Mouse (Mus musculus) urinary bladder, postnatal 4 days (tissue): Measurements from ENCODE around the gene Nptxr.

ENCODE experiments used
- DNase-seq, 2 experiments: peaks; one replicate each; pipeline ENCODE4 v3.0.0; 2021 to 2022; ENCODE audit warnings: low spot score in 2 of 2

Gene Nptxr

DNA sequence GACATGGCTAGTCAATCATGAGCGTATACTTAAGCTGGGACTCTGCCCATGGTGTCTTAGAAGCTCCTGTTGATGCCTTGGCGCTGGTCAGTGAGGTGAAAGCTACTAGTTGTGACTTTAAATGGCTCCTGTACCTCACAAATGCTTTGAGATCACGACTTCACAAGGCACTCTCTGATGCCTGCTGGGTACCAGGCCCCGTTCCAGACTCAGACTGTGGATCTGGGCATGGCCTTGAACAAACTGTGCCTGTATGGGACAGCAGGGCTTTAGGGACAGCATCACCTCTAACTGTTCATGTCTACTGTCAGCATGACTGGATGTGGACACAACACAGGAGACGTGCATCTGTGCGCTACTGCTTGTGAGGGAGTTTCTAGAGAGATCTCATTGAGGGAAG is 13.7 kb downstream of the Nptxr start:
- no peak for DNase-seq

DNA sequence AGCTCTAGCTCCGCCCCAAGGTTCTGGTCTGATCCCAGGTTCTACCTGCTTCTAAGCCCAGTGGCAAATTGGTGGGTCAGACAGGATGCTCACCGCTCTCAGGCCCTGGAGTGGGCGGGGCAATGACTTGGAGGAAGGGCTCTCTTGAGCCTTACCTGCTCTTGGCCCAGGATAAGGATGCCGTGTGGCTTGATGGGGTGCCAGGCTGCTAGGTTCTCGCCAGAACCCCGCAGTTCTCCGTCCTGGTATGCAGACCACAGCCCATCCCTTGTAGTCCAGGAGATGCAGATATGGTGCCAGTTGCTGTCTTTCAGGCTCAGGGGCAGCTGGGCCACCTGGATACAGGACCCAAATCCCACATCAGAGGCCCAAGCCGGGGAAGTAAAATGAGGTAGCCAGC is 14.5 kb downstream of the Nptxr start:
- no peak for DNase-seq

DNA sequence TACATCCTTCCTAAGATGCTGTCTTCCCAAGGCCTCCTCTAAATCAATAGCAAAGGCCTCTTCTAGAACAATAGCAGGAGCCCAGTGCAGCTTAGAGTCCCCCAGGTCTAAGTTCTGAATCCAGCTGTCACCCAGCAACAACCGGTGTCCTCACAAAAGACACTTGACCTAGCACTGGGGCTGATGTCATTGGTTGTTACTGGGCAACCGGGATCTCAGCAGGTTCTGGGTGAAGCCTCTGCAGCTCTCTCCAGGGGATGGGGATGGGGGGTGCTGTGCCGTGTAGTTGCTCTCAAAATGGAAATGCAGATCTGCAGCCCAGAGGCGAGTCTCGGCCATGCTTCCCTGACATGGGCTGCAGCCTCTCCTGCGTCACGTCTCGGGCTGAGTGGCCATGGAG is 16.8 kb downstream of the Nptxr start:
- DNase-seq: no peak

DNA sequence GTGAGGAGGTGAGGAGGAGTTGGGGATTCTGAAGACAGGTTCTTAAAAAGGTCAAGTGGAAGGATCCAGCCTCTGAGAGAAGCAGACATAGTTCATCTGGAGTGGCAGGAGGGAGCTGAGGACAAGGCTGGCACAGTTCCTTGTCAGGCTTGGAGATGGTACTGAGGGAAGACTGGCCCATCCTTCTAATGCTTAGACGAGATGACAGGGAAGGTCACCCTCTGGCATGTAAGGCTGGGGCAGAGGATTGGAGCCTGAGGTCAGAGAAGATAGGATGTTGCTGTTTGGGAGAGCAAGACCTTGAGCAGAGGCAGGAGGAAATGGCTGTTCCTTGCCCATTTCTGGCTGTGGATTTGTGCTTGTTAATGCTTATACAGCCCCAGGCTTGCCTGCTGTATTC is 19.5 kb downstream of the Nptxr start:
- no peak for DNase-seq

DNA sequence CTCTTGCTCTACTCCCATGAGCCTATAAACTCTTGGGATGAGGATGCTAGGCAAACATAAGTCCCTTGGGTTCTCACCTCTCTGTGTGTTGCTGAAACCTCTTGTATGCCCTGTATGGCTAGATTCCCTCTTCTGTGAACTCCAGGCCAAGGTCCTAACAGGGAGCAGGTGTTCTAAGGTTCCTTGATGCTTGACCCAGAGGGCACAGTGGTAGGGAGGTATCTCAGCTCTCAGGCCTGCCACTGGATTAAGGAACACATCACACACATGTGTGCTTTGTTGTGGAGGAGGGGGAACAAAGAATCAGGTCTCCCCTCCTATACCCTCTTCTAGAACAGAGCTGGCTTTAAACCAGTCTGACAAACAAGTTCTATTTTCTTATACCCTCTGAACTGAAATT is 26.8 kb downstream of the Nptxr start, which contains the start of gene Dnal4:
Dnal4 (minus strand) TSS at position 101 of the 400 bp plus-strand sequence.
- DNase-seq: no peak

DNA sequence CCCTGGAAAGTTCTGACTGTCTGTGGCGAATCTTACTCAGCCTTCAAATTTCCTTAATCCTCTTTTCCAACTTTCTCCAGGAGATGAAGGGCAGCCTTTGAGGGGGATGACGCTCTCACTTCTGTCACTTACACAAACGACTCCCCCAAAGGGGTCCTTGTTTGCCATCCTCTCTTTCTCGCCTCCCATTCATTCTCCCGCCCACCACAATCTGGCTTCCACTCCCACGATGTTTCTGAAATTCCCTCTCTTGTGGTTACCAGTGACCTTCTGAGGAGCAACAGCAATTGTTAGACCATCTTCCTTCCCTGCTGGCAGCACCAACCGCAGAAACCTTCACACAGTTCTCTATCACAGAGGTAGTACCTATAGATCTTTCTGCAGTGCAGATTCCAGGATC is 28.9 kb downstream of the Nptxr start:
- no peak for DNase-seq

DNA sequence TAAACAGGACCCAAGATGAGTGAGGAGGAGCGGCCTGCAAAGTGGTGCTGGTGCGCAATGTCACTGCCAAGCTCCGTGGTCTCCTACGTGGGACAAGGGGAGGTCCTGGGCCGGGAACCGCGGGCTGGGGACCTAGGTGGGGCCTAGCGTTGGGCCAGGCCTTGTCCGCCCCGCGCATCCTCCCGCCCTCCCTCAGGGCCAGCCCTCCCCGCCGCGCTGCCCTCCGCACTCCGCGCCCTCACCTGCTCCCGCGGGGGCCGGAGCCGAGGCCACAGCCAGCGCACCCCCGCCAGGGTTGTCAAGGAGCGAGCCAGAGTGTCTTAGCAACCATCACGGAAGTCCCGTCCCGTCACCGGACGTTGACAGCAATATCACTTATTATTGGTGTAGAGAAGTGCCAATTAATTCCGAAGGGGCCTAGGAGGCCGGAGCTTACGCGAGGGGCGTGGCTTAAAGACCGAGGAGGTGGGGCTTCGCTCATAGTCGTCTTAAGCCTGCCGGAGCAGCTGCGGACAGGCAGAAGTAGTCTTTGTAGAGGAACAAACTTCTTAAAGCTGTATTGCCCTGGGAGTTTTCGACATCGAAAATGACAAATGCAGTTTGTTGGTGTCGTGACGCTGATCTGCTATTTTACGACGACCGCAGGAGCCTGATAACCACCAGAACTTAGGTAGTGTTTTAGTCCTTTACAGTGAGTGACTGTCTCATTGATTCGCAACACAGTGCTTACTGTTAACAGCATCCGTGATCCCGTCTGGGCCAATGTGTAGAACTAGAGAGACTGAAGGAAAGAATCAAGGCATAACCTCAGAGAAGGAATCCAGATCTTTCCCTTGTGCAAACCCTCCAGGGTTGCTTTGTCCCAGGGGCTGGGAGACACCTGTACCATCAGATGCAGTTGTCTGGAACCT is 30.2 kb downstream of the Nptxr start:
- peak; percentile 94 to 97 for DNase-seq

DNA sequence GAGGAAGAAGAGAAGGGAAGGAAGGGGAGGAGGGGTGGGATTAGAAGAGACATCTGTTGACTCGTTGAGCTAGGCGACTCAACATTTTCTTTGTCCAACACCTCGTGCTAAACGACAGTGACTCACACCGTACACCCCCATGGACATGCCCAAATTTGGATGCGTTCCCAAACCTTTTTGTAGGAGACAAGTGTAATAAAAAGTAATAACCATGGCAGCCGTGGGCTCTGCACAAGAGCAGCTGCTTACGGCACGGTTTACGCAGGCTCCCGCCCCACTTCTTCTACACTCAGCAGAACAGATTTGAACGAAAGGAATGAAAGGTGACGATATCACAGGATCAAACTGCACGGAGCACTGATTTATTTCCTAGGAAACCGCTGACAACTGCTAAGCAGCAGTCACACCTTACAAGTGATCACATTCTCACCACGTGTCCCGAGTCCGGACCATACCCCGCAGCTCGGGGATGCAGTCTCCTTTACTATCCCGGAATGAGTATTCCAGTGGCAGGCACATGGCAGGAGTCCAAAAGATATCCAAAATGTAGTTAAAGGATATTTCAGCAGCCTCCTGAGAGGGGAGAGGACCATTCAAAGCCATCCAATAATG is 33.8 kb downstream of the Nptxr start:
- no peak for DNase-seq

DNA sequence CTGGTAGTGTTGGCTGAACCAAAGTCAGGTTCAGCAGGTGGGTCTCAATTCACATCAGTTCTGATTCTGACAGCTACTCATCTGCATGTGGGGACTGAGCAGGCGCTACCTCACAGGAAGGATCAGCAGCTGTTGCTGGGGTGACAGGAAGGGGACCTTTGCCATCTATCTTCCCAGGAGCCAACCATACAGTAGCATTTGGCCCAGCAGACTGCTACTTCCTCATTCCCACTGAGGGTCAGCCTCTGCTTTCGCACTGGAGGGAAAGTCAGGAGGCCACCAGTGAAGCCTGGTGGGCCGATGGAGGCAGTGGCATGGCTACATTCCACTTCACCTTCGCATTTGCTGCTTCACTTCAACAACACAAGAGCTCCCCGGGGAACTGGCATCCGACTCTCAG is 36.3 kb downstream of the Nptxr start:
- no peak for DNase-seq

DNA sequence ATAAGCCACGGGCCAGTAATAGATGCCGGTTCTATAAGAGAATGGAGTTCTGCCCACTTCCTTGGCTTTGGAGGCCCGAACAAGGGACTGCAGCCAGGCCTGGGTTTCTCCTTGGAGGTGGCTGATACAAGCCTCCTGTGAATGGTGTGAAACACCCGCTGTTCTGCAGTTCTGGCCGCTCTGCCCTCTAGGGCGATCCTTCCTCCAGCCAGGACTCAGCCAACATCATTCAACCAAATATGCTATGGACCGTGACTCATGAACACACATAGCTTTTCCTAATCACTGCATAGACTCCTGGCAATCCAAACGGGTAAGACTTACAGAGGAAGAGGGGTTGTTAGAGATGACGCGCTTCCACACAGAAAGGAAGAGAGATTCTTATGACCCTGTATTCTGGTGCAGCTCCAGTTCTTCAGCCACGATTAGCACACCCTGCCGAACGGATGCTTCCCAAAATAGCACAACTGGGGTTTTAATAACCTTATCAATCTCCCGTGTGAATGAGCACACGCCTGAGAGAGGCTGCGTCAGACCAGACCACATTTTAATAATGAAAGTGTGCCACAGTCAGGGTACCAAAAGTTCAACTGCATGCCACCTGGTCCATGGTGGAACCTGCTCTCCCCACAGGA is 37.1 kb downstream of the Nptxr start:
- no peak for DNase-seq

DNA sequence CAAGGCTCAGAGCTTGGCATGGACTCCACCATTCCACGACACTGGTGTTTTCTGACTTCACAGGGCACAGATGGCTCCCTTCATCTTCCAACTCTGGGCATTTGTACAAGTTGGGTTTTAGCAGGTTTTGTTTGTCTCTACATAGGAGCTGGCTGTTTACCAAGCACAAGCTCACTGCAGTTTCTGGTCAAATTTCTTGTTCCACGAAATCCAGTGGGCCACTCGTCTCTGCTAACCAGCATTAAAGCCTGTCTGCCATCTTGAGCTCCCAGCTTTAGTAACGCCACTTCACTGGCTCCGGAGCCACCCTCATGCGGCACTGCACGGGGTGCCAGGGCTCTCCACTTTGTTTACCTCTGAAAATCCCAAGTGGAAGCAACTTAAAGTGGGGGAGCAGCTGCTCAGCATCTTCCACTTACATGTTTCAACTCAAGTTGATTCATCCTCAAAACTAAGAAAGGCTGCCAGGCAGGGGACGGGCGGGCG is 37.9 kb downstream of the Nptxr start:
- no peak for DNase-seq

DNA sequence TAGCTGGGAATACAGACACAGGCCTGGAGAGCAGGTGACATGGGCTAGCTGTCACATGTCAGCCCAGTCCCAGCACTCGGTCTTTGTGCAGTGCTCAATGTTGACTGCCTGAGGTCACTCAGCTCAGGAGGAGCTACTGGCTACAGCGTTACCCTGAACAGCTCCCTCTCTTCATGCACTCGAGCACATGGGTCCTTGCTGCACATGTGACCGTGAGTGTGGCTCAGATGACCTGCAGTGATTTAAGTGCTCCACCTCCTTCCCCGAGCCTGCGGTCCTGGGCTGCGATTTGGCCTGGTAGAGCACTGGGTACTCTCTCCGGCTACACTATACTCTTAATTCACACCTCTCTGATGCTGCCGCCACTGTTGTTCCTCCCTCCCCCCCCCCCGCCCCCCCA is 38.4 kb downstream of the Nptxr start:
- no peak for DNase-seq

DNA sequence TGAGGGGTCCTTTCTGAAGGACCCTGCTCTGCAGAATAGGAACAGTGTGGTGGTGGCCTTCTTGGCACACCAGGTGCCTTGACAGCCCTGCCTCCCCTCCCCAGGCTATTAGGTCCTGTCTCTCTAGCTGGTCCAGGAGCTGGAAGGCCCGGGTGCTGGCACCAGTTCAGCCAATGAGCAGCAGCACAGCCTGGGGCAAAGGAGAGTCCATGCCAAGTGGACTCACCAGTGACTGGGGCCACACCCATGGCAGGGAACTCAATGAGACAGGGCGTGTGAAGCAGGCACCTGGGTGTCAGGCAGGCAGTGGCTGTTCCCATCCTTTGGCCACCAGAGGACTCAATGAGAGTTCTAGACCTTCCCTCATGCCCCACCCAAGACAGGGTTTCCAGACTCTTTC is 39.2 kb downstream of the Nptxr start:
- DNase-seq: no peak

DNA sequence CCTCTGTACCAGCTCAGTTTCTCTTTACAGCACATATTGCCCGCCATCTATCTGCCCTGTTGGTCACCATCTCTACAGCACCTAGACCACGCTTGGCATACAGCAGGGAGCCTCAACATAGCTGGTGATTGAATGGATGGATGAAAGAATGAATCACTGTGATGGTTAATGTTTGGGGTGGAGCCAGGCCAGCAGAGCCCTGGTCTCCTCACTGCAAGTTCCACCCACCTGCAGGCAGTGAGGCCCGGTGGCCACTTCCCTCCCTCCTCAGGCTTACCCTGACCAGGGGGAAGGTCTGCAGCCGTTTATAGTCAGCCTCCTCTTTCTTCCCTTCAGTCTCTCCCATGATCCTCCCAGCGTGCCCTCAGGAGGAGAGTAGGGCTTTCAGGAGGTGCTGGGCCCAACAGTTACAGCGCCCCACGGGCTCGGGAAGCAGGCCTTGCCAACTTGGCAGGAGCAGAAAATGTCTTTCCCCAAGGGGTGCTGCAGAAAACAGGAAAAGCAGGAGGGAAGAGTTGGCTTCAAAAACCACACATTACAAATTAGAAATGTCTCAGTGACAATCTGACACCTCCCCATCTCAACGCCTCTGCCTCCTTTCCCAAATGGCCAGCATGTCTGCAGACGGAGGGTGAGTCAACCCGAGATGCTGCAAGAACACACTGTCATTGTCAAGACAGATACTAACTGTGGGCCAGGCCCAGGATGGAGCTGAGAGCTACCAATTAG is 39.9 kb downstream of the Nptxr start:
- DNase-seq: no peak

DNA sequence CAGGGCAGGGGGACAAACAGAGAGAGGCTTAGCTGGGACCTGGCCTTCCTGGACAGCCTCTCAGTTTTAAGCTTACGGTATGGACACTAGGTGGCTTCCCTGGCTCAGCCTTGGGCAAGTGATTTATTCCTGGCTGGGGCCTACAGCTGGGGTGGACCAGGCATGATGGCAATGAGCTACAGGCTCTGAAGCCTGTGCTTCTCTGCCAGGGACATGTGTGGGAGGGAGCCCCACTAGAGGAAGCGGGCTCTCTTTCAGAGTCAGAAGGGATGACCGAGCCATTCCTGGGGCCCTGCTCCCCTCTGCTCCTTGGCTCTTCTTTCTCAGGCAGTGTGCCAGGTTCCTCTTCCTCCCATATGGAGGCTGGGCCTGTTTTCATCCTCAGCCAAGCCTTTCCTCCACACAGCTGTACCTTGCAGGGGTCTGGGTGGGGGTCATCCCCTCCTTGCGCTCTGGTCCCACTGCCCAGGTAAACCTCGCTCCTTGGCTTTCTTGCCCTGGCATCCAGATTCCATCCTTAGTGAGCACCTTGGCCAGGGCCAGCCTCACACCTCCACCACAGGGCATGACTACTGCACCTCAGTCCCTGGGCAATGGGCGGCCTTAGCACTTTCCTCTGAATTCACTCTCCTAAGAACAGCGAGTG is 40.8 kb downstream of the Nptxr start:
- DNase-seq: no peak

DNA sequence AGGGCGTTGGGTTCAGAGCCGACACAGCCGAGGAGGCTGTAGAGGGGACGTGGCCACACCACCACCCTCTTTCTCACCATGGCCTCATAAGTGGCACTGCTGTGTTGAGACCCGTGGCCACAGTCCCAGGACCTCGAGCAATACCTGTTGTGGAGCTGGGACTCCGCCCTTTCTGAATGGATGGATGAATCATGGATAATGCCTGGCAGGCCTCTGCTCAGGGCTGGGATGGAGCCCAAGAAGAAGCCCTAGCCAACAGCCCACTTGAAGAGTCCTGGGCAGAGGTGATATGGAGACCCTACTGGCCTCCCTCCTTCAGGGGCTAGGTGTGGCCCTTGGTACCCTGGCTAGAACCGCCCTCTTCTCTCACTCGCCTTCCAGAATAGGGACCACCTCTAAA is 41.6 kb downstream of the Nptxr start:
- DNase-seq: no peak

DNA sequence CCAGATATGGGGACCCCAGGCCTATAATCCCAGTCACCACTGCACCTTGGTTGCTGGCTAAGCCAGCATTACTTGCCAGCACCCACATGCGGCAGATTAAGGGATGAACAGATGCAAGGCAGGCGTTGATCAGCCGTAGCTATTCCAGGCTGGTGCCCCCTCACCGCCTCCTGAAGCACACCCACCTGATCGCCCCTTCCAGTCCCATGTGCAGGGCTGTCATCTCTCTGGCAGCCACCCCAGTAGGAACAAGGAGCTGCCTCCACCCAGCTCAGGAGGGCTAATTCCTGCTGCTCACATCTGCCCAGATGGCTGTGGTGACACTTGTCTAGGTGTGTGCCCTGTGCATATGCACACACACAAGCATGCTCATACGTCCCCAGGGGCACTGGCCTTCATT is 43.6 kb downstream of the Nptxr start:
- DNase-seq: no peak

DNA sequence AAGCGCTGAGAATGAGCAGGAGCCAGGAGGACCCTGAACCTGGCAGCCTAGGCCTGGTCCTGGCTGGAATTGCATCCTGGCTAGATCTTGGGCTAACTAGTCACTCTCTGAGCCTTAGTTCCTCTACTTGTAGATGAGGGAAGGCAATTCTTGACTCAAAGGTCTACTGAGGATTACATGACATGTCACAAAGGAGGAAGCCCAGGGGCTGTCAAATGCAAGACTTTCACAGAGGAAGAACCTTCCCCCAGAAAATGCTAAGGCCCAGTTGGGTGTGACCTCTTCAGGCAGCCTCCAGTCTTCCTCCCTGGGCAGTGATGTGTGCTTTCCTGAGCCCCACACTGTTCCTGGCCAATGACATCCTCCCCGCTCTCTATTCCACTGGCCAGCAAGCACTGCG is 47.4 kb downstream of the Nptxr start:
- no peak for DNase-seq

DNA sequence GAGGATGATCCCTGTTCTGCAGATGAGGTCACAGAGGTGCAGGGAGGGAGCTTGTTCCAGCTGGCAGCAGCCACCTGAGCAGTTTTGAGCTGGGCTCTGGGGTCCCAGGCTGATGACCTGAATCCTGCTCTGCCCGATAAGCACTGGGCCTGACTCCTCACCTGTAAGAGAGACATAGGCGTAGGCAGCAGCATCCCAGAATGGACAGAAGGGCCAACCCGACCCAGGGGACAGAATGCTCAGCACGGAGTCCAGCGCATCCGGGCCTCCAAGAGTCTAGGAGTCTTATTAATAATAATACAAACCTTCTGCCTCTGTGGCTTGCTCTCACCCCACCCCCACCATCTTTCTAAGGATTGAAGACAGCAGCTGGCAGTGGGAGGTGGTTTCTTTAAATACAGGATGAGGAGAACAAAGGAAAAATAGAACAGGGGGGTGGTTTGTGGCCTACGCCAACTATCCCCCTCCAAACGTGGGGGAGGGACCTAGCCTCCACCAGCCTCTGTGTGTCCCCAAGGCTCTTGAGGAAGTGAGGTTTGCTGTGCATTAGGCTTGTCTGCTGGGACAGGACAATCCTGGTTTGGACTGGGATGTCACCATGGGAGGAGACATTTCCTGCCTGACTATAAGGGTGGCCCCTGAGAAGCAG is 48.5 kb downstream of the Nptxr start:
- DNase-seq: no peak

DNA sequence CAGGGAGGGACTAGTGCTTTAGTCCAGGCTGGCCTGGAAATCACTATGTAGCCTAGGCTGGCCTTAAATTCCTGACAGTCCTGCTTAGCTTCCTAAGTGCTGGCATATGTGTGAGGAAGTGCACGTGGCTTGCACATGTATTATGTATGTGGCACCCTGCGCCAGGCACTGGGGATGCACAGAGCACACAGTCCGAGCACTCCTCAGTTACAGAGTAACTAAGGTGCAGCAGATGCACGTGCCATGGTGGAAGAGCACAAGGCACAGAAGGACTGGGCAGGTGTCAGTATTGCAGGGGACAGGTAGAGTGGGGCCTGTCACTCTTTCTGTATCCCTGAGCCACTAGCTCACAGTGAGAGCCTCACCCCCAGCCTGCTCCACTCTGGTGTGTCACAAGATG is 49.4 kb downstream of the Nptxr start:
- DNase-seq: no peak

DNA sequence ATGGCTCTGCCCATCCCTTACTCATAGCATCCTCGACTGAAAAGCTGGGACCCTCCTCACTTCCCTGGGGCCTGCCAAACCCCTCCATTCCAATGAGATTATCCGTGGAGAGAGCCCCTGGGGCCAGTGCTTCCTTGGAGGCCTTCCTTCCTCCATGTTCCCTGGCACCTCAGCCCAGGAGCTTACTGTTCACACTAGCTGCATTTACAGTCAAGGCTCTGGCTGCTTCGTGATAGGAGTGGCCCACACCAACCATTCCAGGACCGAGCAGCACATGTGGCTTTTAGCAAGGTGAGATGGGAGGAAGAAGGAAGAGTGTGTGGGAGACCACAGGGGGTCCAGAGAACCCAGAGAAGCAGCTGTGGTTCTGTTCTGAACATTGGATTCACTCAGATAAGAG is 50.7 kb downstream of the Nptxr start:
- DNase-seq: no peak
